8 mouse cellular contexts compared by ENCODE assay signal in genomic region chr12:90566349-90566748, GRCm38 (mm10).
A peak's percentile ranks its signal among the peaks of the same experiment; 100 is the strongest.
DNase-seq lines count a peak whose midpoint lies in the region; ATAC-seq and TF ChIP-seq lines count a peak whose summit lies in the region.

No protein-coding gene starts in this region.

- H3K4me3 ChIP-seq in thymus, adult 2 months (ENCODE audit: control insufficient read depth, insufficient read depth, low read length), result no peak overlapping the region

- TF ChIP-seq POLR2A in thymus, adult 2 months (IDR thresholded peaks at IDR 0.05; ENCODE audit: control insufficient read depth, extremely low read depth, insufficient read depth, low read length, poor library complexity), result no peak

- H3K36me3 ChIP-seq in thymus, adult 2 months (ENCODE audit: control insufficient read depth, insufficient read depth, low read length), result no peaks in the 10 kb centered on the region

- POLR2A ChIA-PET in Patski (lab: Charles Lee), result no interaction called here

- no peak for ATAC-seq in Patski

- H3K27me3 ChIP-seq in Patski, result no peaks in the 10 kb centered on the region
- no peaks in the 10 kb centered on the region for H3K27me3 ChIP-seq in thymus, adult 2 months (ENCODE audit: control insufficient read depth, insufficient read depth, low read length)

- in situ Hi-C loops in Patski (cut with MboI; ENCODE audit: low pct_unique_long_range_greater_than_20kb), result no loop called here

- peak; percentile 16 for DNase-seq in kidney, adult 9 months
- DNase-seq in kidney, adult 11 months, result no peak
- DNase-seq in Patski (ENCODE audit: low read depth, low spot score), result no peak
- DNase-seq in cerebellum, postnatal 36 days, result peak; percentile 69 to 72
- peak; percentile 25 for DNase-seq in gastrocnemius, postnatal 14 days
- peak; percentile 44 for DNase-seq in left cerebral cortex, postnatal 4 days
- DNase-seq in urinary bladder, postnatal 36 days (ENCODE audit: low spot score in 2 of 2), result peak; percentile 22 to 45
- no peak for DNase-seq in thymus, adult 2 months

- H3K27ac ChIP-seq in thymus, adult 2 months (ENCODE audit: control insufficient read depth, insufficient read depth, low read length), result no peak overlapping the region

- CTCF ChIA-PET in Patski (lab: Charles Lee), result interaction anchor here (1.2 kb wide), 1 partner anchor 147 kb away, joined by 4 read pairs; no protein-coding TSS in a partner anchor

- TF ChIP-seq CTCF in Patski (IDR thresholded peaks at IDR 0.05), result peak; percentile 52
- TF ChIP-seq CTCF in thymus, adult 2 months (IDR thresholded peaks at IDR 0.05; ENCODE audit: borderline replicate concordance, control insufficient read depth, extremely low read depth, insufficient read depth, low read length, poor library complexity), result no peak

- no peaks in the 10 kb centered on the region for H3K4me1 ChIP-seq in thymus, adult 2 months (replicated peaks; ENCODE audit: control insufficient read depth, insufficient read depth, low read length)

- 83% methylated on average over 6 of the region's 6 CpGs for WGBS in thymus, adult 2 months

- intact Hi-C loops in gastrocnemius, postnatal 14 days (cut with DNase I; ENCODE audit: low total_unique reads), result no loop called here
- intact Hi-C loops in left cerebral cortex, postnatal 4 days (cut with DNase I), result loop anchor here (5.0 kb wide), 1 partner anchor 746 kb away; no protein-coding TSS in a partner anchor

Comparison
In these comparisons a context has a peak if more than half of its experiments do, and no peak if none do; other contexts are left out.
1. DNase-seq: peak in kidney, adult 9 months (single experiment), cerebellum, postnatal 36 days (2 of 2), gastrocnemius, postnatal 14 days (single experiment), left cerebral cortex, postnatal 4 days (single experiment) and urinary bladder, postnatal 36 days (2 of 2); none in kidney, adult 11 months (single experiment), Patski (single experiment) and thymus, adult 2 months (single experiment).